Mouse (Mus musculus) CH12.LX (cell line): Measurements from ENCODE around the gene Tkt.
A peak's percentile ranks its signal among the peaks of the same experiment; 100 is the strongest.

Source experiments
- BHLHE40 ChIP-seq: IDR thresholded peaks from 2 replicates; pipeline ENCODE4 v1.6.1; 2011; ENCODE audit warnings: mild to moderate bottlenecking, low read depth, low read length, improper control_type of control experiment
- CTCF ChIP-seq, 2 experiments: IDR thresholded peaks in 1 of 2; conservative IDR thresholded peaks in 1 of 2; 2 replicates each; pipeline ENCODE4 v1.5.1; 2011 to 2012; ENCODE audit warnings: low read depth in 2 of 2, low read length in 2 of 2, improper control_type of control experiment in 1 of 2, inconsistent platforms in 1 of 2, mild to moderate bottlenecking in 1 of 2, moderate library complexity in 1 of 2
- EP300 ChIP-seq: IDR thresholded peaks from 2 replicates; pipeline ENCODE4 v1.6.1; 2011; ENCODE audit warnings: low read length, improper control_type of control experiment
- HCFC1 ChIP-seq: IDR thresholded peaks from 2 replicates; pipeline ENCODE4 v1.6.1; 2012; ENCODE audit warnings: low read depth, mild to moderate bottlenecking, inconsistent platforms, low read length, improper control_type of control experiment
- MAX ChIP-seq: IDR thresholded peaks from 2 replicates; pipeline ENCODE4 v1.6.1; 2011; ENCODE audit warnings: low read length, improper control_type of control experiment
- MXI1 ChIP-seq: IDR thresholded peaks from 2 replicates; pipeline ENCODE4 v1.6.1; 2011; ENCODE audit warnings: mild to moderate bottlenecking, low read depth, low read length, improper control_type of control experiment
- RCOR1 ChIP-seq: conservative IDR thresholded peaks from 2 replicates; pipeline ENCODE4 v1.6.1; 2012; ENCODE audit warnings: low read depth, mild to moderate bottlenecking, inconsistent platforms, low read length, improper control_type of control experiment
- USF1 ChIP-seq: IDR thresholded peaks from 2 replicates; pipeline ENCODE4 v1.6.1; 2014; ENCODE audit warnings: low read depth, mild to moderate bottlenecking, inconsistent platforms, low read length, improper control_type of control experiment
- ZMIZ1 ChIP-seq: IDR thresholded peaks from 2 replicates; pipeline ENCODE4 v1.6.1; 2012; ENCODE audit warnings: low read depth, mild to moderate bottlenecking, inconsistent platforms, low read length, improper control_type of control experiment

- TF ChIP-seq HCFC1: no peak
- peak; percentile 97 for TF ChIP-seq BHLHE40
- TF ChIP-seq EP300: no peak
- 0 out of 2 replicates have a peak, but pooled peaks have one; percentile 31 for TF ChIP-seq MXI1
- TF ChIP-seq CTCF (conservative IDR thresholded peaks at IDR 0.05 in 1 of 2, IDR thresholded peaks at IDR 0.05 in 1 of 2; ENCODE audit: low read depth in 2 of 2, low read length in 2 of 2): no peak
- TF ChIP-seq ZMIZ1: no peak
- TF ChIP-seq RCOR1: no peak
- TF ChIP-seq MAX: no peak; the same call in 1 of the 2 replicates
- no peak for TF ChIP-seq USF1
Observed at GRCm38 (mm10) chr14:30608176-30608575, 60.0 kb downstream of the Tkt start.
